Mouse (Mus musculus): Measurements from ENCODE around the gene Myoz1. TPM values are rescaled to one million over a fixed set of nuclear protein-coding genes. Genes with fewer than 3 reads are reported as not detected.
"Not testable (repeated sequence)": the region's sequence is repeated elsewhere in the genome, so short reads cannot be mapped to it uniquely, and the experiment has no call there.

Gene Myoz1
- polyA plus RNA-seq, 1 experiment from 2014 or later: 0.24 TPM

GRCm38 (mm10) chr14:20637818-20638574 lies 18.3 kb downstream of the Myoz1 start:
- H3K9ac ChIP-seq: no peak overlapping the region
- no peak overlapping the region for H3K4me3 ChIP-seq (ENCODE audit: low read depth, low read length)
- H3K36me3 ChIP-seq (ENCODE audit: insufficient read depth): no peaks in the 10 kb centered on the region
- ATAC-seq (ENCODE audit: insufficient read depth) (no peak), DNase-seq (no peak)
- H3K27me3 ChIP-seq (ENCODE audit: insufficient read depth, low read length): no peaks in the 10 kb centered on the region
- no peak overlapping the region for H3K27ac ChIP-seq (ENCODE audit: low read depth)
- no peak for TF ChIP-seq CTCF (IDR thresholded peaks at IDR 0.05; ENCODE audit: low read depth)
- H3K4me1 ChIP-seq (ENCODE audit: insufficient read depth): 0 out of 2 replicates have a peak, but pooled peaks cover 2% of the 10 kb centered on the region
- H3K4me2 ChIP-seq: no peak overlapping the region
- 67% methylated on average over 2 of the region's 2 CpGs for WGBS
- no peaks in the 10 kb centered on the region for H3K9me3 ChIP-seq (ENCODE audit: low read depth, low read length)

- H3K27me3 ChIP-seq (ENCODE audit: insufficient read depth, low read length); H3K4me2 ChIP-seq; H3K9ac ChIP-seq; DNase-seq; H3K36me3 ChIP-seq (ENCODE audit: insufficient read depth); H3K9me3 ChIP-seq (ENCODE audit: low read depth, low read length); H3K27ac ChIP-seq (ENCODE audit: low read depth); ATAC-seq (ENCODE audit: insufficient read depth); H3K4me1 ChIP-seq (ENCODE audit: insufficient read depth); H3K4me3 ChIP-seq (ENCODE audit: low read depth, low read length): not testable (repeated sequence)
- WGBS: 85% methylated on average over 3 of the region's 3 CpGs
Observed at GRCm38 (mm10) chr14:20636968-20637367, 19.4 kb downstream of the Myoz1 start.

DNA sequence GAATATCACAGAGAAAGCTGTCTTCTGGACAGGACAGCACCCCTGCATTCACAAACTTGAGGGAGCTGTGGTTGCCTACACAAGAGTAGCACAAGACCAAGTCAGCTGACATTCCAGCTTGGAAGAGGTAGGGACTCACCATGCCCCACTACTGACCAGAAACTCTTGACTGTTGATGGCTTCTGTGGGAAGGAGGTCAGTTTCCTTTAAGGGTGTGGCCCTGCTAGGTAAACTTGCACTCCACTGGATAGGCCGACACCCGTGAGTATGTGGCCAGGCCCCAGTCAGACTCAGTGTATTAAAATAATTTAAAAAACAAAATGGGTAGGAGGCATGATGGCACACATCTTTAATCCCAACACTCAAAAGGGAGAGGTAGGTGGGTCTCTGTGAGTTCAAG lies 20.8 kb downstream of the Myoz1 start:
- no peak for TF ChIP-seq CTCF (IDR thresholded peaks at IDR 0.05; ENCODE audit: low read depth)
- Histone ChIP-seq H3K4me3 (ENCODE audit: low read depth, low read length) (no peak overlapping the region), H3K9ac (no peak overlapping the region), H3K36me3 (ENCODE audit: insufficient read depth) (no peaks in the 10 kb centered on the region), H3K27me3 (ENCODE audit: insufficient read depth, low read length) (no peaks in the 10 kb centered on the region), H3K4me1 (ENCODE audit: insufficient read depth) (no peaks in the 10 kb centered on the region), H3K27ac (ENCODE audit: low read depth) (no peak overlapping the region), H3K9me3 (ENCODE audit: low read depth, low read length) (no peaks in the 10 kb centered on the region), H3K4me2 (no peak overlapping the region)
- DNase-seq (no peak), ATAC-seq (ENCODE audit: insufficient read depth) (no peak)
- 82% methylated on average over 2 of the region's 2 CpGs for WGBS

GRCm38 (mm10) chr14:20631253-20631652 lies 25.1 kb downstream of the Myoz1 start:
- H3K27me3 ChIP-seq (ENCODE audit: insufficient read depth, low read length): no peaks in the 10 kb centered on the region
- H3K4me3 ChIP-seq (ENCODE audit: low read depth, low read length): no peak overlapping the region
- no peak overlapping the region for H3K4me2 ChIP-seq
- no peaks in the 10 kb centered on the region for H3K36me3 ChIP-seq (ENCODE audit: insufficient read depth)
- no peak overlapping the region for H3K9ac ChIP-seq
- no peak overlapping the region for H3K27ac ChIP-seq (ENCODE audit: low read depth)
- H3K9me3 ChIP-seq (ENCODE audit: low read depth, low read length): no peaks in the 10 kb centered on the region
- ATAC-seq (ENCODE audit: insufficient read depth) (peak; percentile 60; the same call in 1 of the 2 replicates), DNase-seq (peak; percentile 50)
- no peak for TF ChIP-seq CTCF (IDR thresholded peaks at IDR 0.05; ENCODE audit: low read depth)
- 32% methylated on average over 4 of the region's 4 CpGs for WGBS
- no peaks in the 10 kb centered on the region for H3K4me1 ChIP-seq (ENCODE audit: insufficient read depth)

DNA sequence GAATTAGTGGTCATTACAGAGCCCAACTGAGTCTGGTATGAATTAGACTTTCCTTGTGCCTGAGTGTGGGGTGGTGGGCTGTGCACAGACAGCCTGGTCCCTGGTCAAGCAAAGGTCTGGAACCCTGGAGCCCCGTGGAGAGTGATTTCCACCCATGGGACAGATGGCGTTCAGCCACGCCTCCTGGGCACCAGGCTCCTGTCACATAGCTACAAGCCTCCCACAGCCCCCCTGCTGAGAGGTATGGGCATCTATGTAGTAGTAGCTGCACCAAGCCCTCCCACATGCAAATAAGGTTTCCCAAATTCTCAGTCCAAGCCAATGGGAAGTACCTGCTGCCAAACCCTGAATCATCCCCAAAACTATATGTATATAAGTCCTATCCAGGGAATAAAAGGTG lies 29.4 kb downstream of the Myoz1 start:
- Histone ChIP-seq H3K4me2 (no peak overlapping the region), H3K27ac (ENCODE audit: low read depth) (no peak overlapping the region), H3K36me3 (ENCODE audit: insufficient read depth) (no peaks in the 10 kb centered on the region), H3K4me1 (ENCODE audit: insufficient read depth) (no peaks in the 10 kb centered on the region), H3K9me3 (ENCODE audit: low read depth, low read length) (no peaks in the 10 kb centered on the region), H3K9ac (no peak overlapping the region), H3K27me3 (ENCODE audit: insufficient read depth, low read length) (no peaks in the 10 kb centered on the region), H3K4me3 (ENCODE audit: low read depth, low read length) (no peak overlapping the region)
- 76% methylated on average over 3 of the region's 3 CpGs for WGBS
- no peak for DNase-seq
- no peak for ATAC-seq (ENCODE audit: insufficient read depth)
- no peak for TF ChIP-seq CTCF (IDR thresholded peaks at IDR 0.05; ENCODE audit: low read depth)

DNA sequence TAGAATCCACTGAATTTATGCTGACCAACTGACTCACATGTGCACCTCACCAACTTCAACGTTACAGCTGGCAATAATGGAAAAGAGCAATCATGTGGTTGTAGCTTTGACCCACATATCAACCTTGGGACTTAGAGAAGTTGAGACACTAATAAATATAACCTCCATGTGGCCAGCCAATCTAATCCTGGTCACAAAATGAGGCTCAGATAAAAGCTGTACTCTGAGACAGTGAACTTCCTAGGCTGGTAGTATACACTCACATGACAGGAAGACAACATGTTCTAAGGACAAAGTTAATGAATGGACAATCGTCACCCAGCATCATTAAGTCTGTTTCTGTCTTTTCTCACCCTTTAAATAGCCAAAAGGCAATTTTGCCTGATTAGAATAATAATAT lies 29.9 kb downstream of the Myoz1 start:
- TF ChIP-seq CTCF (IDR thresholded peaks at IDR 0.05; ENCODE audit: low read depth): no peak
- Histone ChIP-seq H3K27ac (ENCODE audit: low read depth) (no peak overlapping the region), H3K4me3 (ENCODE audit: low read depth, low read length) (no peak overlapping the region), H3K27me3 (ENCODE audit: insufficient read depth, low read length) (no peaks in the 10 kb centered on the region), H3K9ac (no peak overlapping the region), H3K4me1 (ENCODE audit: insufficient read depth) (no peaks in the 10 kb centered on the region), H3K36me3 (ENCODE audit: insufficient read depth) (no peaks in the 10 kb centered on the region), H3K4me2 (no peak overlapping the region), H3K9me3 (ENCODE audit: low read depth, low read length) (no peaks in the 10 kb centered on the region)
- no peak for DNase-seq
- WGBS: 79% methylated on average over 2 of the region's 2 CpGs
- no peak for ATAC-seq (ENCODE audit: insufficient read depth)

DNA sequence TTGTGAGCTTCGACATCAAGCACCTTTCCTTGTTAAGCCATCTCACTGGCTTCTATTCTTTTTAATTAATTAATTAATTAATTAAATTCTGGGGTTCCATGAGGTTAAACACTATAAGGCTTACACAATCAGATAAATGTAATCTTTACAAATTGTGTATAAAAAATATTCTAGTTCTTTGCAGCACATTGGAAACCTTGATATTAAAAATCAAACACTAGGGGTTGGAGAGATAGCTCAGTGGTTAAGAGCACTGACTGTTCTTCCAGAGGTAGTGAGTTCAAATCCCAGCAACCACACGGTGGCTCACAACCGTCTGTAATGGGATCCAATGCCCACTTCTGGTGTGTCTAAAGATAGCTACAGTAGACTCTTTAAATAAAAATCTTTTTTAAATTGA lies 33.4 kb downstream of the Myoz1 start:
- H3K4me3 ChIP-seq (ENCODE audit: low read depth, low read length): no peak overlapping the region
- DNase-seq (no peak), ATAC-seq (ENCODE audit: insufficient read depth) (no peak)
- 86% methylated on average over 3 of the region's 3 CpGs for WGBS
- H3K27me3 ChIP-seq (ENCODE audit: insufficient read depth, low read length): no peaks in the 10 kb centered on the region
- H3K9ac ChIP-seq: no peak overlapping the region
- H3K4me2 ChIP-seq: no peak overlapping the region
- TF ChIP-seq CTCF (IDR thresholded peaks at IDR 0.05; ENCODE audit: low read depth): no peak
- H3K4me1 ChIP-seq (ENCODE audit: insufficient read depth): no peaks in the 10 kb centered on the region
- H3K27ac ChIP-seq (ENCODE audit: low read depth): no peak overlapping the region
- no peaks in the 10 kb centered on the region for H3K36me3 ChIP-seq (ENCODE audit: insufficient read depth)
- no peaks in the 10 kb centered on the region for H3K9me3 ChIP-seq (ENCODE audit: low read depth, low read length)

Measured in lung, embryonic 14.5 days (tissue).